In the genomic region with DNA sequence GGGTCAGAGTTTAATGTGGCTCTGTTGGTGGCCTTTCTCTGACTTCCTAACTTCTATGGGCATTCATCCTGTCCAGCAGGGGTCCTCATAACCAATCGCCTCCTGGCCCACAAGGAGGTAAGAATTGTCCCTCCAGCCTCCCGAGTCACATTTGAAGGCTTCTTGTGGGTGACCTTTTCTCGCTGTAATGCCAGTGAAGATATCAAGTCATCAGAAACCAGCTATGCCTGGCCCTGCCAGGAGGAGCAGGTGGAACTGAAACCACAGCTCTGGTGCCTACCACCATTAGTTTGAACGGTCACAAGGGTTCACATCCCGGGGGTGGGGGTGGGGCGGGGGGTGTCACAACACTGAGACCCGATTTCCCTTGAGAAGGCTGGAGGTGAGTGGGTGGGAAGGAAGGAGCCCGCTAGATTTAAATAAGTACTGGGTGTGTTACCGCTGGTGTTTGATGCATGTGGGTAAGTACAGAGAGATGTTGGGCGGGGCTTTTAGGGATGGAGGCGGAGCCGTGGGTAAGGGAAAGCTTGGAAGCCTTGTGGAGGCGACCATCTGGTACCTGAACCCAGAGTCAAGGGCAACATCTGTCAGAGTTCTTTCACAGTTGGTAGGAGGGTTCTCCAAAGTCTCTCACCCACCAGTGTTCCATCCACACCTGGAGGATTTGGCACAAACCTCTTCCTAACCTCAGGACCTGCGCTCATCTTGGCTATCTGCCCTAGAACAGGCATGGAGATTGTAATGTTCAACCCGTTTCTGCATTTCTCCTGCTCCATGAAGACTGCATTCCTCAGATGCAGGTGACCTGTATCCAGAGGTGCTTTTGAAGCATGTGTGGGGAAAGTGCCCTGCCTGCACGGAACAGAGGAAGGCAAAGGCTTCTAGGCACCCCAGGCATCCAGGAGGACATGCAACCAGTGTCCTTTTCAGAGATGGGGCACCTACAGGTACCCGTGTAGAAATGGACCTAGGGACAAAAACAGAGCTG, we compare ENCODE assay signal across 10 mouse cellular contexts.
DNase-seq lines count a peak whose midpoint lies in the region; ATAC-seq and TF ChIP-seq lines count a peak whose summit lies in the region.
"Had no signal": no experiment of that assay in that cellular context is flagged by ENCODE, and none has a peak within 500 bp of the region (broad histone marks: within the 10 kb centered on the region; RNA-seq: fewer than 3 reads in every experiment).

No protein-coding gene starts in this region.

- no peak for TF ChIP-seq EP300 in heart, adult 2 months (IDR thresholded peaks at IDR 0.05; ENCODE audit: insufficient read depth, low read depth, low read length)

- WGBS in heart, adult 2 months, result 45% methylated on average over 17 of the region's 17 CpGs
- WGBS in forebrain, embryonic 15.5 days, result 71% methylated on average over 17 of the region's 17 CpGs

- no peaks in the 10 kb centered on the region for H3K4me1 ChIP-seq in heart, adult 2 months (ENCODE audit: control insufficient read depth, insufficient read depth, low read length)
- H3K4me1 ChIP-seq in forebrain, embryonic 15.5 days, result no peaks in the 10 kb centered on the region
- H3K4me1 ChIP-seq: neural tube, embryonic 12.5 days had no signal

- peak; percentile 19; the same call in 1 of the 2 replicates for TF ChIP-seq CTCF in heart, adult 2 months (IDR thresholded peaks at IDR 0.05)

- H3K4me3 ChIP-seq in heart, adult 2 months, result no peak overlapping the region
- H3K4me3 ChIP-seq in forebrain, embryonic 15.5 days, result no peak overlapping the region
- H3K4me3 ChIP-seq: neural tube, embryonic 12.5 days had no signal

- H3K36me3 ChIP-seq in heart, adult 2 months (ENCODE audit: control insufficient read depth, insufficient read depth, low read length), result no peaks in the 10 kb centered on the region
- H3K36me3 ChIP-seq in forebrain, embryonic 15.5 days, result no peaks in the 10 kb centered on the region
- H3K36me3 ChIP-seq: neural tube, embryonic 12.5 days had no signal

- peak; percentile 55 for ATAC-seq in erythroid progenitor cell, adult 5-6 weeks (replicated peaks; ENCODE audit: low FRiP score, poor library complexity, severe bottlenecking)
- no peak for ATAC-seq in forebrain, embryonic 15.5 days (replicated peaks)

- 0 out of 2 replicates have a peak, but pooled peaks cover 2% of the 10 kb centered on the region for H3K27me3 ChIP-seq in heart, adult 2 months (ENCODE audit: control insufficient read depth, insufficient read depth, low read length)
- H3K27me3 ChIP-seq in forebrain, embryonic 15.5 days, result no peaks in the 10 kb centered on the region
- H3K27me3 ChIP-seq: neural tube, embryonic 12.5 days had no signal

- no peaks in the 10 kb centered on the region for H3K79me2 ChIP-seq in heart, adult 2 months (replicated peaks; ENCODE audit: control insufficient read depth, insufficient read depth, low read length)

- H3K9ac ChIP-seq in heart, adult 2 months (ENCODE audit: low read depth, low read length), result no peak overlapping the region
- no peak overlapping the region for H3K9ac ChIP-seq in forebrain, embryonic 15.5 days (replicated peaks)
- H3K9ac ChIP-seq: neural tube, embryonic 12.5 days had no signal

- DNase-seq in heart, adult 2 months, result no peak
- no peak for DNase-seq in heart, adult 9 months (ENCODE audit: low spot score in 2 of 2)
- peak; percentile 80 for DNase-seq in A20 (ENCODE audit: low read depth, low spot score)
- peak; percentile 49 for DNase-seq in lung, postnatal 36 days
- no peak for DNase-seq in layer of hippocampus, adult 9-10 months (ENCODE audit: low spot score)
- DNase-seq in adrenal gland, postnatal 36 days, result no peak
- DNase-seq: cerebellum, adult 8-10 months had no signal

- intact Hi-C loops in heart, adult 2 months (cut with DNase I), result no loop called here

- H3K9me3 ChIP-seq in forebrain, embryonic 15.5 days, result no peaks in the 10 kb centered on the region
- H3K9me3 ChIP-seq: neural tube, embryonic 12.5 days had no signal

- TF ChIP-seq POLR2A in heart, adult 2 months (IDR thresholded peaks at IDR 0.05; ENCODE audit: insufficient read depth, low read depth, low read length), result no peak

- no peak overlapping the region for H3K4me2 ChIP-seq in forebrain, embryonic 15.5 days (replicated peaks)
- H3K4me2 ChIP-seq: neural tube, embryonic 12.5 days had no signal

- H3K27ac ChIP-seq in heart, adult 2 months, result no peak overlapping the region
- H3K27ac ChIP-seq in forebrain, embryonic 15.5 days (replicated peaks), result no peak overlapping the region
- H3K27ac ChIP-seq: neural tube, embryonic 12.5 days had no signal

Comparison
In these comparisons a context has a peak if more than half of its experiments do, and no peak if none do; other contexts are left out.
1. DNase-seq: peak in A20 (single experiment) and lung, postnatal 36 days (single experiment); none in heart, adult 2 months (0 of 2), heart, adult 9 months (0 of 2), layer of hippocampus, adult 9-10 months (single experiment) and adrenal gland, postnatal 36 days (0 of 2).